Mouse (Mus musculus) MEL (cell line): ENCODE results near the gene Rrh.

Experiments used
- CTCF ChIP-seq, 3 experiments: IDR thresholded peaks in 2 of 3; conservative IDR thresholded peaks in 1 of 3; 2 replicates each; pipeline ENCODE4 v1.5.1; 2011 to 2012; ENCODE audit warnings: low read length in 3 of 3, low read depth in 2 of 3, mild to moderate bottlenecking in 2 of 3, improper control_type of control experiment in 1 of 3, inconsistent platforms in 1 of 3, mixed read lengths in 1 of 3, moderate library complexity in 1 of 3; ENCODE audit not compliant: control insufficient read depth in 1 of 3, insufficient read depth in 1 of 3, poor library complexity in 1 of 3, severe bottlenecking in 1 of 3
- GABPA ChIP-seq: IDR thresholded peaks from 2 replicates; pipeline ENCODE4 v1.6.1; 2012; ENCODE audit warnings: low read depth, mild to moderate bottlenecking, inconsistent platforms, low read length, improper control_type of control experiment, moderate library complexity
- GATA1 ChIP-seq: IDR thresholded peaks from 2 replicates; pipeline ENCODE4 v1.6.1; 2011; ENCODE audit warnings: low read depth, low read length, improper control_type of control experiment
- MEF2A ChIP-seq: IDR thresholded peaks from 2 replicates; pipeline ENCODE4 v1.6.1; 2014; ENCODE audit warnings: low read depth, mild to moderate bottlenecking, inconsistent platforms, low read length, improper control_type of control experiment; ENCODE audit not compliant: poor library complexity, insufficient replicate concordance, severe bottlenecking; ENCODE audit errors: extremely low read depth
- NELFE ChIP-seq: IDR thresholded peaks from 2 replicates; pipeline ENCODE4 v1.6.1; 2011; ENCODE audit warnings: low read depth, low read length, improper control_type of control experiment
- POLR2A ChIP-seq, 2 experiments: IDR thresholded peaks; 2 replicates each; pipeline ENCODE4 v1.6.1; 2011 to 2012; ENCODE audit warnings: low read length in 2 of 2, mild to moderate bottlenecking in 2 of 2, control low read depth in 1 of 2, improper control_type of control experiment in 1 of 2, low read depth in 1 of 2, moderate library complexity in 1 of 2; ENCODE audit not compliant: control insufficient read depth in 1 of 2, insufficient read depth in 1 of 2, poor library complexity in 1 of 2
- POLR2AphosphoS5 ChIP-seq: IDR thresholded peaks from 2 replicates; pipeline ENCODE4 v1.6.1; 2012; ENCODE audit warnings: low read depth, borderline replicate concordance, mild to moderate bottlenecking, inconsistent platforms, low read length, moderate library complexity, mixed read lengths
- TAL1 ChIP-seq: IDR thresholded peaks from 2 replicates; pipeline ENCODE4 v1.6.1; 2012; ENCODE audit warnings: mild to moderate bottlenecking, inconsistent platforms, low read length, moderate library complexity, mixed read lengths

DNA sequence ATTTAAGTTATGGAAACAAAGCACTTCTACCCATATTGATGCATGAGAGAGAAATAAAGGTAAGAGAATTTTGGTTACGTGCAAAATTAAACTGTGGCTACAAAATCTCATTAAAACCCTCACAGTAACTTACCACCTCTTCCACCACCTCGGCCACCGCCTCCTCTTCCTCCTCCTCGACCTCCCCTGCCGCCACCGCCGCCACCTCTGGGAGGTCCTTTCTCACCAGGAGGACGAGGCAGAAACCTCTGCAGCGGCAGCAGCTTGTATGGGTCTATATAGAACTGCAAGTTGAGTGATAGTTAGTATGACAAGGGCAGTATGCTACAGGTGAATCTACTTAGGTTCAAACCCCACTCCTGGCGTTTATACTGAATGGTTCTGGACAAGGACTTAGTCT, 4.3 kb upstream of the Rrh start:
- no peak for TF ChIP-seq CTCF (IDR thresholded peaks at IDR 0.05 in 2 of 3, conservative IDR thresholded peaks at IDR 0.05 in 1 of 3; ENCODE audit: control insufficient read depth in 1 of 3, insufficient read depth in 1 of 3, low read depth in 2 of 3, low read length in 3 of 3, poor library complexity in 1 of 3, severe bottlenecking in 1 of 3)
- TF ChIP-seq POLR2AphosphoS5 = no peak
- TF ChIP-seq MEF2A = no peak
- TF ChIP-seq POLR2A (IDR thresholded peaks at IDR 0.05; ENCODE audit: control insufficient read depth in 1 of 2, insufficient read depth in 1 of 2, low read depth in 1 of 2, low read length in 2 of 2, poor library complexity in 1 of 2) = no peak
- no peak for TF ChIP-seq GABPA
- TF ChIP-seq TAL1 = no peak
- TF ChIP-seq NELFE = no peak
- no peak for TF ChIP-seq GATA1
